Mouse (Mus musculus): ENCODE data around the gene Trim26.
A peak's percentile ranks its signal among the peaks of the same experiment; 100 is the strongest.
"Not testable (repeated sequence)": the region's sequence is repeated elsewhere in the genome, so short reads cannot be mapped to it uniquely, and the experiment has no call there.

Gene Trim26

DNA sequence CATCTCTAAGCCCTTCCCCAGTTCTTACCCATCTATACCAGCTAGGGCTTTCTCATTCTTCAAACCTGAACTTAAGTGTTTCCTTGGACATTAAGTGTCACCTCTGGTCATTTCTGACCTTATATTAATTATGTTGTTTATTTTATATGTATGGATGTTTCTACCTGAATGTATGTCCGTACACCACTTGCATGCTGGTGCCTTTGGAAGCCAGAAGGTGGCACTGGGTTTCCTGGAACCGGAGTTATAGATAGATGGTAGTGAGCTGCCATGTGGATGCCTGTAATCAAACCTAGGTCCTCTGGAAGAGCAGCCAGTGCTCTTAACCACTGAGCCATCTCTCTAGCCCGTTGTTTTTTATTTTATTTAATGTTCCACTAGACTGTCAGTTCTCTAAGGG is 18.6 kb downstream of the Trim26 start:
- DNase-seq: no peak

DNA sequence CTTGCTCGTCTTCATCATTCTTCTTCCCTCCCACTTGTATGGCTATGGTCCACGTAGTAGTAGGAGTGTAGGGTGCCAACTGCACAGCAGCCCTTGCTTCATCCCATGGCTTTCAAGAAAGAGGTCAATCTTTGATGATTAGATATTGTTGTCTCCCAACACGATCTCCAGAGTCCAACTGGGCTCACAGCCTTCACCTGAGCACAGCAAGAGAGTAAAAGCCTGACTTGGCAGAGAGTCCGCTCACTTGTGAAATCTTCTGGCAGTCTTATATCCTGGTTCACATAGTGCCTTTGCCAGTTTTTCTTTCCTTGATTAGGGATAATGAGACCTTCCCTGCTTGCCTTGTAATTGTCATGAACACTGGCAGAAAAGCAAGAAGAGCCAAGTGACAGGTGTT is 19.3 kb downstream of the Trim26 start:
- DNase-seq: no peak

DNA sequence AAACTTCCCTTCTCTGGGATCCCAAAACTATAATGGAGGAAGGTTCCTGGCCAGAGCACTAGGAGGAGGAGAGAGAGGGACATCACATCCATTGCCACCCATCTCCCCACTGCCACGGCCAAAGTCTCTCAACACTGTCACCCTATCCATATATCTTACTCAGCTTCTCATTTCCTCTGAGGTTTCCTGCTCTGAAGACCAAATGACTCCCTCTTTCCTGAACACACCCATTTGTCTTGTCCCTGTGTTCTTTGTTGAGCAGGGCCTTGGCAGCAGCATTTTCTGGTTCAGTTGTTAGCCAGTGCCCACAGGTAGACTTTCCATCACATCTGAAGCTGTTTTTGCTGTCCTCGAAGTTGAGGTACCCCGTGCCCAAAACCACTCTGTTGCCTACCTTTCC is 21.2 kb downstream of the Trim26 start:
- no peak for DNase-seq

DNA sequence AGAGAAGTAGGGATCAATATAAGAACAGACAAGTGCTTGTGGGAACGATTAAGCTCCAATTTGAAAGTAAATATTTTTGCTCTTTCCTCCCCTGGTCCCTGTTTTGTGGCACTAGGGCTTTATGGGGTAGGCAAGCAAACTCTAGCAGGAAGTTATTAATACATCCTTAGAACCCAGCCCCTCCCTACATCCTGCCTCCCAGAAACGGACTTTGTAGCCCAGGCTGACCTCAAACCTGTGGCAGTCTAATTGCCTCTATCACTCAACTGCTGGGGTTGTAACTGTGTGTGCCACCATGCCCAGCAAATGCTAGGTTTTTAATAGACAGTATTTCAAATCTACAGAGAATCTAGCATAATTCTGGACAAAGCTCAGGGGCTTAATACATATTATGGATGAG is 24.7 kb downstream of the Trim26 start:
- no peak for DNase-seq

DNA sequence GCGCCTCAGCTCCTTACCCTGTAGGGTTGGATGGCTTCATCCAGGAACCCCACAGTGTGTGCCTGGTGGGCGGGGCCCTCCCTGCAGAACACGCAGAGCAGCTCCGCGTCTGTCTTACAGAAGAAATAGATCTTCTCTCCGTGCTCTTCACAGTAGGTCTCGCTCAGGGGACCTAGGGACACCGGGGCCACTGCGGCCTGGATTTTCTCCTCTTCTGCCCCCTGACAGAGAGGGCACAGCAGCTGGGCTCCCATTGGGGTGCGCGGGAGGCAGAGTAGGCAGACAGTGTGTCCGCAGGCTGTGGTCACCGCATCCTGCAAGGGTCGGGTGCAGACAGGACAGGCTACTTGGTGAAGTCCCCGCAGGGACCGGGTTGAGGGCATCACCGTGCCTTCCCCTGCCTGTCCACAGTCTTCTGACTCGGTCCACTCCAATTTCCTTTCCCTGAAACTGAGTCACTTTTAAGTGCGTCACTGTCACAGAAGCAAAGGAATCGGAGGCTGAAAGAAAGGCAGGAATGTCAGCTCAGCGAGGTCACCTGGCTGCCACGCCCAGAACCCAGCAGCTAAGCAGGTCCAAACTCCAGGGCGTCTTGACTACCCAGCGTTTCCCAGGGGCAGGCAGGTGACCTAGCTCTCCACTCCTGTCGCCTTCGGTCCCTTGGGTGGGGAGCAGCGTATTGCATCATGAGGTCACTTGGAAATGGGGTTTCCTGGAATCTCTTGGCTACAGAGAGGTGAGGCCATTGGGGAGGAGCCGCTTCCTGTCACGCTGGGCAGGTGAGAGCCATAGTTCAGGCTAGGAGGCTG is 30.0 kb downstream of the Trim26 start, which contains the start of gene Trim15:
Gene Trim15 (minus strand): TSS at position 492 of the 809 bp plus-strand sequence.
- no peak for DNase-seq

DNA sequence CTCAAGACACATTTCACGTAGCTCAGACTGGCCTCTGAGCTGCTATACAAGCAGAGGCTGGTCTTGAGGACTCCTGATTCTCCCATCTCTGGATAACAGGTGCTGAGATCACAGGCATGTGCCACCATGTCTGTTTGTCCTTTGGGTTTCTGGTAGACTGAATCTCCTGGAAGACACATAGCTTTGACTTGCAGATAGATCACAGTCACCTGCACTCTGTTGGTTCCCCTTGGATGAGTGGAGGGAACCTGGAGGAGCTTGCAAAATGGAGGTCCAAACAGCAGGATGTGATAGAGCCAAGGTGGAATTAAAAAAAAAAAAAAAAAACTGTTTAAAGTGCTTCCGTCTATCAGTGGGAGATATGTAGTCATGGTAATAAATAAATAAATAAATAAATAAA is 31.9 kb downstream of the Trim26 start:
- DNase-seq: no peak

DNA sequence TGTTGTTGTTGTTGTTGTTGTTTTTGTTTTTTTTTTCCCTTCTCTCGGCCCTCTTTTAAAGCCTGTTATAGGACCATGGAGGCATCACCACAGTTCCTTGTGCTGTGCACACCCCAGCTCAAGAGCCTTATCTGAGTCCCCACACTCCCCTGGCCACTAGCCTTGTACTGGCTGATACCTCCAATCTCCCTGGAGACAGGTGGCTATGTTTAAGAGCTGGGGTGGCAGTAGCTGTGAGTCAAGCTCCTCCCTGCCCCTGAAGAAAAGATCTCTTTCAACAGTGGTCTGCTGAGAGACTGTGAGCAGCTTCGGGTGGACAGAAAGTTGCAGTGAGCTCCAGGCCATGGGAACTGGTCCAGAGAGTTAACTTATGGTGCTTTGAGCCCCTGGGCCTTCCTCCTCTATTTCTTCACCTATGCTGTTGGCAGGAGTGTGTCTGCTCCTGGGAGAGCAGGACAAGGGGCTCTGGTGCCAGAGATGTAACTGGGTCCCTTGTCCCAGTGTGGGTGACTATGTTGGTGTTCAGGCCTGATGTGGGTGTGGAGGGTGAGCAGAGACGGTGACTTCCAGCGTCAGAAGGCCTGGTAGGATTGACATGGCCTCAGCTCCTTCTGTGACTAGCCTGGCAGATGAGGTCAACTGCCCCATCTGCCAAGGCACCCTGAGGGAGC is 32.5 kb downstream of the Trim26 start, which contains the start of gene Trim10:
Gene Trim10 (plus strand): TSS at position 291 of the 671 bp plus-strand sequence.
- no peak for DNase-seq

DNA sequence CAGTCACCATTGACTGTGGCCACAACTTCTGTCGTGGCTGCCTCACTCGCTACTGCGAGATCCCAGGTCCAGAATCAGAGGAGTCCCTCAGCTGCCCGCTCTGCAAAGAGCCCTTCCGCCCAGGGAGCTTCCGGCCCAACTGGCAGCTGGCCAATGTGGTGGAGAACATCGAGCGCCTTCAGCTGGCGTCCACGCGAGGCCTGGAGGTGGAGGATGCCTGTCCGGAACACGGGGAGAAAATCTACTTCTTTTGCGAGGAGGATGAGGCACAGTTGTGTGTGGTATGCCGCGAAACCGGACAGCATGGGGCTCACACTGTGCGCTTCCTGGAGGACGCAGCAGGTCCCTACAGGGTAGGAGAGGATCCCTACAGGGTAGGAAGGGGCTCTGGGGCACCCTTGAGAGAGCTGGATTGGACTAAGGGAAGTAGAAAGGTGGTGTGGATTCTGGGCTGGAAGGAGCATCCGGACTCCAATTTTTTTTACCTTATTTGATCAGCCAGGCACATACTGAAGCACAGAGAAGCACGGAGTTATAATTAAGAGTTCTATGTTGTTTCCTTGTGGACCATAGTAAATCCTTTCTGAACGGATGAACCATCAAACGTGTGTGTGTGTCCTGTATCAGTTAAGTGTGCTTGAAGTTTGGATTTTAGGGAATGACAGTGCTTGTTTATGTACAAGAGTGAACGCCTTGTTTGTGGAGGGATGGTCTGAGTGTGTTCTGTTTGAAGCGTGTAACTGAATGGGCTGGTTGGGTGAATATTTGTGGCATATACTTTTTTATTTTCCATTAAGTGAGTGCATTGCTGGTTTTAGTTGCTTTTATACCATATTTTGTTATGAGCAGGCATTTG is 33.2 kb downstream of the Trim26 start:
- peak; percentile 50 for DNase-seq

DNA sequence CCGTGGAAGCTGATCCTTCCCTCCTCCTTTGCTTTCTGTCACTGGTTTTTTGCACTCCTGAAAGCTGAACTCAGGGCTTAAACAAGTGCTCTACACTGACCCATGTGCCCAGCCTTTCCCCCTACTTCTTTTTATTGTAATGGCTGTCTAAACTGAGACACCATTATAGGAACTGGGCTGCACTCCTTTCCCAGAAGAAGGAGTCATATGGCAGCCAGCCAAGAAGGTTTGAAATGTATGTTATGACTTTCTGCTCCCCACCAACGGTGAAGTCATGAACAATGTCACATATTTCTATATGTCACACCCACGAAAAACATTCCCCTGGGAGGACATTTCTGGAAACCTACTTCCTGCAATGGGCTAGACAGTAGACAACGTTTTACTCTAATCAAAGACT is 37.7 kb downstream of the Trim26 start:
- DNase-seq: no peak

DNA sequence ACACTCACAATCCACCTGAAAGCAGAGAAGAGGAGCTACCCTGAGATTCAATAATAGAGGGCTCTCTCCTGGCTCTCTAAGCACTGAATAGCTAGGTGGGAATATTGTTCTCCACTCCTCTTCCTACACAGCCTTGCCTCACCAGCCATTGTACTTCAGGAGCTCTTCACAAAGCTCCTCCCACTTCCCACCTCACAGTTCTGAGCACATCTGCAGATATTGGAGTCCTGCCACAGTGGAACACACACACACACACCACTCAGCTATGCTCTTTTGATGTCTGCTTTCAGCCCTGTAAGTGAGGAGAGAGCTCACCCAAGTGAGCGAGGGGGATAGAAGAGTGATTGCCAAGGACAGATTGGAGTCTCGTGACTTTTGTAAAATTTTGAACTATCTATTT is 46.4 kb downstream of the Trim26 start:
- no peak for DNase-seq

DNA sequence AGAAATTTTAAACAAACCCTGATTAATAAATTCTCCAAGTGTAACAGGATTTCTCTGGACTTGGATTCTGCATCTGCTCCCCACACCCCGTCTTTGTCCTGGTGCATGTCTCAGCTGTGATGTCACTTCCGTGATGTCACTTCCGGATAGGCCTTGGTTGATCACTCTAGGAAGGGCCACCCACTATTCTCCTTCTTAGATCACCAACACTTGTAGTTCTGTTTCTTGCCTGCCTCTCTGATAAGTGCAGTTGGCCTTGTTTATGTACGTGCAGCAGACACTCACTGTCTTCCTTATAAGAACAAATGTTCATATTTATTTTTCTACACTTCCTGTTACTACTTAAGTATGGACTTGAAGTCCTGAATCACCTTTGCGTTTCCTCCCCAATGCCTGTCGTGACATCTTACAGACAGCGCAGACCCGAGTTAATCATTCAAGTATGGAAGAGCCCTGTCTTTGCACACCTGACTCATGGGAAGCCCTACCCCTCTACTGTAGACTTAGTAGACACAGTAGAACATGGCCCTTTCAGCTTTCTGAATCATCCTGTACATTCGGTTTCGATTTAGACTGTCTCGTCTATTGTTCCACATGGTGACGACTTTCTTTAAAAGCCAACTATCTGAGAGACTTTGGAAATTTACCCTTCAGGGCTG is 48.3 kb downstream of the Trim26 start:
- DNase-seq: no peak

DNA sequence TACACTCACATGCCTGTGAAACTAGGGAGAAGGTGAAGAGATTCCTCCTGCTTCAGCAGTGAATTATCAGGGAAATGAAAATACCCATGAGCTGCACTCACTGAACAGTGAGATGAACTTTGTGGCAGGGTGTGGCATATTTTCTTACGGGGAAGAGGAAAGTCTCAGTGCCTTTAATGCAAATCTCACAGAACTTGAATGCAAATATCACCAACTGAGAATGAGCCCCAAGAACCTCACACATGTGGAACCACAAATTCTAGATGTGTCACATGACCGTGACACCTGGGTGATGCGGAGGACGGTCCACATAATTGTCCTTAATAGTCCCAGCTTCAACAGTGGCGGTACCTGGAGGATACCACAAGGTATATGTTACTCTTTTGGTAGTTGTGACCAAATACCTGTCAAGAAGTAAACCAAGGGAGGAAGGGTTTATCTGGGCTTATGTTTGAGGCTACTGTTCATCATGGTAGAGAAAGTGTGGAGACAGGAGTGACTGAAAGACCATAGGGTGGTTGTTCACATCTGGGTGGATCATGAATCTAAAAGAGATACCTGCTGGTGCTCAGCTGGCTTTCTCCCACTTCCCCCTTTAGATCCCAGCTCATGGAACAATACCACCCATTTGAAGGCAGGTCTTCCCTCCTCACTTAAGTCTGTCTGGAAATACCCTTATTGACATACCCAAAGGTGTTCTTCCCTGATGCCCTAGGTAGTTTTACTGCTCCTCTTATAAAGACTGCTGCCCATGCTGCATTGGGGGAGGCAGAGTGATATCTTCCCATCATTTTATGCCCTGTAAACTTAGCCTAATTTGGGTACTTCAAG is 53.4 kb downstream of the Trim26 start, which contains the start of gene Trim40:
Gene Trim40 (minus strand): TSS at position 51 of the 831 bp plus-strand sequence.
- no peak for DNase-seq

DNA sequence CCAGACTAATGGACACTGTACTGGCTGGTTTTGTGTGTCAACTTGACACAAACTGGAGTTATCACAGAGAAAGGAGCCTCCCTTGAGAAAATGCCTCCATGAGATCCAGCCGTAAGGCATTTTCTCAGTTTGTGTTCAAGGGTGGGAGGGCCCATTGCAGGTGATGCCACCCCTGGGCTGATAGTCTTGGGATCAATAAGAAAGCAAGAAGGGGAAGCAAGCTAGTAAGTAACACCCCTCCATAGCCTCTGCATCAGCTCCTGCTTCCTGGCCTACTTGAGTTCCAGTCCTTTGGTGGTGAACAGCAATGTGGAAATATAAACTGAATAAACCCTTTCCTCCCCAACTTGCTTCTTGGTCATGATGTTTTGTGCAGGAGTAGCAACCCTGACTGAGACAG is 54.6 kb downstream of the Trim26 start:
- DNase-seq: not testable (repeated sequence)

DNA sequence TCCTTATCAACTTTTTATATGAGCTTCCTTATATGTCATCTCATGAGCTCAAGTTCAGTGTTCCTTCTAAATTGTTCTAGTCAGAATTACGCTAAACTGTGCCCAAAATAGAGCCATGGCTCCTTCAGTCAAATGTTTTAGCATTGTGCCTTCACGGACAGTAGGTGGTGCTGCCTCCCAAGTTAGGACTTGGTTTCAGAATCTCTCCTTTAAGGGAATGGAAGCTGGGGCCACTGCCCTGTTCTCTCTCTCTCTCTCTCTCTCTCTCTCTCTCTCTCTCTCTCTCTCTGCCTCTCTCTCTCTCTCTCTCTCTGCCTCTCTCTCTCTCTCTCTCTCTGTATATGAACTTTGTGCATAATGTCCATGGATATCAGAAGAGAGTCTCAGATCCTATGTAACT is 55.4 kb downstream of the Trim26 start:
- peak; percentile 50 for DNase-seq

DNA sequence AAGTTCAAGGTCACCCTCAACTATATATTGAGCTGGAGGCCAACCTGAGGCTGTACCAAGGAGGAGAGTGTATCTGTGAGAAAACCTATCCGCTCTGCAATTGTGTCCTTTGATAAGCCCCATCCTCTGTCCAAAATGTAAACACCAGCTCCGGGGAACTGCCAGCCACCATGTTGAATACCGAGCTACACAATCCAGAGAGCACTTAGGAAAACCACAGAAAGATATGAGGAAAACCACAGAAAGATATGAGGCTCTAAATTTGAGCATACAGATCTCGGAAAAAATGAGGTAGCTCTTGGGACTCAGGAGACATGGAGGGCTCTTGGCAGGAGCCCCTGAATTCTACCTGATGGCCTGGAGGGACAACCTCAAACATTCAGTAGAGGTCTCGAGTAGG is 56.5 kb downstream of the Trim26 start:
- DNase-seq: no peak

DNA sequence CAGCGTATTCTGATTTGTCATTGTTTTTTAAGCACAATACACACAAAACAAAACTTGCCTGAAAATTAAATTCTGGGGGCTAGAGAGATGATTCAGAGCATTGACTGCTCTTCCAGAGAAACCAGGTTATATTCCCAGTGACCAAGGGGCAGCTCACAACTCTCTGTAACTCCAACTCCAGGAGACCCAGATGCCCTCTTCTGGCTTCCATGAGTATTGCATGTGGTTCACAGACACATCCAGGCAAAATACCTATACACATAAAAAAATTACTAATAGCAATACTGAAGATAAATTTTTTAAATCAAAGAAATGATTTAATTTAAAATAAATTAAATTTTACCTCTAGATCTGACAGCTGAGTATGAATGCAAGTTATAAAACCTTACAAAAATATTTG is 59.6 kb downstream of the Trim26 start:
- DNase-seq: peak; percentile 63

DNA sequence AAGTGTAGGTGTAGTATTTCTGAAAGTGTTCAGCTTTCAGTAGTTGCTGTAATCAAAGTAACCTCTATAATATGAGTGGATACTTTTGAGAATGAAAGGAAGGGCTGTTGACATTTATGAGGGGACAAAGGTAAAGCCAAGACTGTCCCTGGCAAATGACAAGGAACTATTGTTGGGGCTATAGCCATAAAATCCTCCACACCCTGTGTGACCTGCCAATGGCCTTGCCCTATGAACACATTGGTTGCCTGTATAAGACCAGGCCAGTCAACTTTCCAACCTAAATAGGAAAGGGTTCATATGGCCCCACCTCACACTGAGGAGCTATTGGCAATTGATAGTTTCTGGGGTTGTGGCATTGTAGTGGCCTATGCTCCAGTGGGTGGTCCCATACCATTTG is 60.1 kb downstream of the Trim26 start:
- DNase-seq: no peak

DNA sequence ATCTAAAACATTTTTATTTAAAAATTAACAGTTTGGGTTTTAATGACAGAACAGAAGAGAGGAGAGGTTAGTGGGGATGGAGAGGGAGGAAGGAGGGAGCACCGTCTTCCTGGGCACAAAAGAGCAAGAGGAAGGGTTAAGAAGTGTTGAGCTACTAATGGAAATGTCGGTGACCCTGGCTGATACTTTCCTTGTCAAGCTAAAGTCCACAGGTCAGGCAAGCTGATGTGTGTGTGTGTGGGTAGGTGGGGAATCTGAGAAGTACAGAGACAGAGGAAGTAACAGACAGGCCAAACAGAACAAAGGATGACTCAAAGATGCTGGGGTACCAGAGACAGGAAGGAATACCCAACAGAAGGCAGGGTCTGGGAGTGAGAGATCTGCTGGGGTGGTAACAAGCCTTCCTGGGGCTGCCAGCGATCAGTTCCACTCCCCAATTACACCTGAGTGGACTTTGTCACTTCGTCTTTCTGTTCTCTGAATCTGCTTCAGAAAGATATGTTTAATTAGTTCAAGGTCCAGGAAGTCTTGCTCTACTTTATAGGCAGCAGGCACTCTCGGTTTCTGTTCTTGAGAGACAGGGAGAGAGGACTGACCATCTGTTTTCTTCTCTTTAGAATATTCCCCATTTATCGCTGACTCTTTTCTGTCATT is 60.7 kb downstream of the Trim26 start, which contains the start of gene Trim31:
Gene Trim31 (plus strand): TSS at position 567 of the 654 bp plus-strand sequence.
- no peak for DNase-seq

DNA sequence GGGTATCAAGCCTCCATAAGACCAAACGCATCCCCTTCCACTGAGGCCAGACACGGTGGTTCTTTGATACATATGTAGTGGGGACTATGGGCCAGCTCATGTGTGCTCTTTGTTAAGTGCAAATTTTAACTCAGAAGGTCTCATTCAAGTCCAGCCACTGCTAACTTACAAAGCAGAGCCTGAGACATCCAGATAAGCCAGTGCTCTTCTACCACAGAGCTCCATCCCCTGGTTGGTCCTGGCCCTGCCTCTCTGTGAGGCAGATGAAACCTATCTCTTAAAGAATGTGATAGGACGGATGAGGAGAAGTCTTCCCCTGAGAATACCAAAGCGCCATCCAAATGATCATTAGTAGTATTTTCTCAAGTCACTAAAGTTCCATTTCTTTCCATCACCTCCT is 62.4 kb downstream of the Trim26 start:
- DNase-seq: no peak

DNA sequence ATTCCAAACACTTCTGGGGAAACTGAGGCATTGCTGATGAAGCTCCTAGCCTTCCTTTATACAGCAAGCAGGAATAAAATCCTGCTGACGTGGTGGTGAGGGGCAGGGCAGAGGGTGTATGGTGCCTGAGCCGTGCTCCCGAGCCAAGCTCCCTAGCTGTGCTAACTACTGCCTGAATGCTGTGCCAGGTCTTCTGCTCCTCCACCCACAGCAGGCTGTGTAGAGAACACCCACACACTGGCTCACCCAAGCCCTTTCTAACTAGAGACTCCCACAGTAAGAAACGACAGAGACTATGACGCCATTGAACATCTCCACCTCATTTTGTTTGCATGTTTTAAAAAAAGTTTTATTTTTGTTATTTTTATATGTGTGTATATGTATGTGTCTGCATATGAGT is 63.1 kb downstream of the Trim26 start:
- DNase-seq: no peak

DNA sequence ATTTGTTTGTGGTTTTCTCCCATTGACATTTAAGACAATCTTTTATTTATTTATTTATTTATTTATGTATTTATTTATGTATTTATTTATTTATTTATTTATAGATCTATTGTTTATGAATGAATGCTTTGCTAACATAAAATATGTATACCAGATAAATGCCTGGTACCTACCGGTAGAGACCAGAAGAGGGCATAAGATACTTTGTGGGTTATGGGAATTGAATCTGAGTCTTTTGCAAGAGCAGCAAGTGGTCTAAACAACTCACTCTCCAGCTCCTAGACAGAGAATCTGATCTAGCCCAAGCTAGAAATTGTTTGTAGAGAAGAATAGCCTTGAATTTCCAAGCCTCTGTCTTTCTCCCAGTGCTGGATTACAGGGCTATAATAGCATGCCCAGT is 63.8 kb downstream of the Trim26 start:
- no peak for DNase-seq

Data from lung, postnatal 14 days (tissue).